ENCODE assay signal across 20 mouse cellular contexts in the genomic region with DNA sequence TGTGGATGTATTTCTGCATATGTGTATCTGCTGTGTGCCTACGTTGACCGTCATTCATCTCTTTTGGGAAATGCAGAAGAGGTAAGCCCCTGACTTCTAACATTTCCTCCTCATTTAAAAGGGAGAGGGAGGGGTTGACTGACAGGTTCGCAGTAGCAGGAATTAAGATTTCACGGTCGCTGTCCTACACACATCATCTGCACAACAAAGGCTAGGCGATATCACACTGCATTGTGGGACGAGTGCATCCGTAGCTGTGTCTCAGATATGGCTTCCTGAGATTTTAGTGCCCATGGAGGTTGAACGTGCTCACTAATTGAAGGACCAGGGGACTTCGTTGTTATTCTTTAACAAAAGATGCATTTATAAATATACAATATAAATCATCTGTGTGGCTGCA.
DNase-seq lines count a peak whose midpoint lies in the region; ATAC-seq lines count a peak whose summit lies in the region.
"Had no signal": no experiment of that assay in that cellular context is flagged by ENCODE, and none has a peak within 500 bp of the region (broad histone marks: within the 10 kb centered on the region; RNA-seq: fewer than 3 reads in every experiment).

No protein-coding gene starts in this region.

- H3K9ac ChIP-seq in neural tube, embryonic 13.5 days: no peak overlapping the region
- no peak overlapping the region for H3K9ac ChIP-seq in midbrain, embryonic 13.5 days (replicated peaks)
- no peak overlapping the region for H3K9ac ChIP-seq in kidney, embryonic 16.5 days (replicated peaks; ENCODE audit: low read length)
- no peak overlapping the region for H3K9ac ChIP-seq in liver, embryonic 12.5 days
- H3K9ac ChIP-seq: heart, embryonic 12.5 days; intestine, embryonic 15.5 days; limb, embryonic 15.5 days; neural tube, embryonic 12.5 days had no signal

- 30% methylated on average over 10 of the region's 10 CpGs for WGBS in neural tube, embryonic 13.5 days
- 12% methylated on average over 10 of the region's 10 CpGs for WGBS in midbrain, embryonic 13.5 days
- 67% methylated on average over 10 of the region's 10 CpGs for WGBS in kidney, embryonic 16.5 days
- 50% methylated on average over 10 of the region's 10 CpGs for WGBS in liver, embryonic 12.5 days (ENCODE audit: insufficient replicate concordance)

- H3K27me3 ChIP-seq in neural tube, embryonic 13.5 days: no peaks in the 10 kb centered on the region
- no peaks in the 10 kb centered on the region for H3K27me3 ChIP-seq in midbrain, embryonic 13.5 days
- no peaks in the 10 kb centered on the region for H3K27me3 ChIP-seq in kidney, embryonic 16.5 days (ENCODE audit: insufficient read depth, low read length)
- no peaks in the 10 kb centered on the region for H3K27me3 ChIP-seq in liver, embryonic 12.5 days (replicated peaks)
- H3K27me3 ChIP-seq: heart, embryonic 12.5 days; intestine, embryonic 15.5 days; limb, embryonic 15.5 days; neural tube, embryonic 12.5 days had no signal

- H3K4me3 ChIP-seq in neural tube, embryonic 13.5 days: no peak overlapping the region
- no peak overlapping the region for H3K4me3 ChIP-seq in midbrain, embryonic 13.5 days (replicated peaks)
- no peak overlapping the region for H3K4me3 ChIP-seq in kidney, embryonic 16.5 days (ENCODE audit: low read length)
- no peak overlapping the region for H3K4me3 ChIP-seq in liver, embryonic 12.5 days
- H3K4me3 ChIP-seq: heart, embryonic 12.5 days; intestine, embryonic 15.5 days; limb, embryonic 15.5 days; neural tube, embryonic 12.5 days had no signal

- no peak for ATAC-seq in neural tube, embryonic 13.5 days (ENCODE audit: low read depth)
- ATAC-seq in midbrain, embryonic 13.5 days: peak; percentile 87
- no peak for ATAC-seq in kidney, embryonic 16.5 days (ENCODE audit: low FRiP score, low TSS enrichment)
- ATAC-seq in liver, embryonic 12.5 days: no peak
- ATAC-seq: CD4-positive, CD25-positive, alpha-beta regulatory T cell, adult 4 months; intestine, embryonic 15.5 days had no signal

- H3K9me3 ChIP-seq in neural tube, embryonic 13.5 days: no peaks in the 10 kb centered on the region
- H3K9me3 ChIP-seq in midbrain, embryonic 13.5 days: no peaks in the 10 kb centered on the region
- H3K9me3 ChIP-seq in kidney, embryonic 16.5 days (ENCODE audit: low read length): no peaks in the 10 kb centered on the region
- H3K9me3 ChIP-seq in liver, embryonic 12.5 days (replicated peaks): no peaks in the 10 kb centered on the region
- H3K9me3 ChIP-seq: G1E; heart, embryonic 12.5 days; intestine, embryonic 15.5 days; limb, embryonic 15.5 days; neural tube, embryonic 12.5 days had no signal

- H3K4me2 ChIP-seq in neural tube, embryonic 13.5 days: no peak overlapping the region
- H3K4me2 ChIP-seq in midbrain, embryonic 13.5 days (replicated peaks): peak overlapping the region; percentile 20; the same call in 1 of the 2 replicates
- no peak overlapping the region for H3K4me2 ChIP-seq in kidney, embryonic 16.5 days (replicated peaks; ENCODE audit: low read depth, low read length)
- H3K4me2 ChIP-seq in liver, embryonic 12.5 days: no peak overlapping the region
- H3K4me2 ChIP-seq: heart, embryonic 12.5 days; intestine, embryonic 15.5 days; limb, embryonic 15.5 days; neural tube, embryonic 12.5 days had no signal

- H3K27ac ChIP-seq in neural tube, embryonic 13.5 days (replicated peaks): peak overlapping the region; percentile 59
- H3K27ac ChIP-seq in midbrain, embryonic 13.5 days: peak overlapping the region; percentile 76
- no peak overlapping the region for H3K27ac ChIP-seq in kidney, embryonic 16.5 days (ENCODE audit: low read length)
- no peak overlapping the region for H3K27ac ChIP-seq in liver, embryonic 12.5 days
- H3K27ac ChIP-seq: intestine, embryonic 15.5 days; kidney, postnatal 0 days; limb, embryonic 15.5 days; neural tube, embryonic 12.5 days; stomach, postnatal 0 days had no signal

- peak; percentile 29 for DNase-seq in embryo, embryonic 10.5 days (ENCODE audit: low spot score)
- DNase-seq in embryo, embryonic 9.5 days (ENCODE audit: extremely low spot score): no peak
- DNase-seq in neural tube, embryonic 10.5 days (ENCODE audit: extremely low spot score, low spot score): no peak
- no peak for DNase-seq in adrenal gland, adult 2 months
- DNase-seq: cerebellum, adult 9-11 months; gastrocnemius, postnatal 25 days; lung, adult 18-20 months; lung, postnatal 36 days had no signal

- H3K36me3 ChIP-seq in neural tube, embryonic 13.5 days: no peaks in the 10 kb centered on the region
- H3K36me3 ChIP-seq in midbrain, embryonic 13.5 days: no peaks in the 10 kb centered on the region
- no peaks in the 10 kb centered on the region for H3K36me3 ChIP-seq in kidney, embryonic 16.5 days (ENCODE audit: insufficient read depth, low read length)
- H3K36me3 ChIP-seq in liver, embryonic 12.5 days: no peaks in the 10 kb centered on the region
- H3K36me3 ChIP-seq: G1E; heart, embryonic 12.5 days; intestine, embryonic 15.5 days; limb, embryonic 15.5 days; neural tube, embryonic 12.5 days had no signal

- peaks cover 24% of the 10 kb centered on the region for H3K4me1 ChIP-seq in neural tube, embryonic 13.5 days (replicated peaks)
- peaks cover 30% of the 10 kb centered on the region for H3K4me1 ChIP-seq in midbrain, embryonic 13.5 days (replicated peaks)
- no peaks in the 10 kb centered on the region for H3K4me1 ChIP-seq in kidney, embryonic 16.5 days (ENCODE audit: insufficient read depth, low read length)
- H3K4me1 ChIP-seq in liver, embryonic 12.5 days: no peaks in the 10 kb centered on the region
- H3K4me1 ChIP-seq: intestine, embryonic 15.5 days had no signal

Comparison
In these comparisons a context has a peak if more than half of its experiments do, and no peak if none do; other contexts are left out.
1. H3K27ac ChIP-seq: peak in neural tube, embryonic 13.5 days (single experiment) and midbrain, embryonic 13.5 days (single experiment); none in kidney, embryonic 16.5 days (single experiment) and liver, embryonic 12.5 days (single experiment).